Mouse (Mus musculus): ENCODE results near the gene Zfp846. TPM values are rescaled to one million over a fixed set of nuclear protein-coding genes. Genes with fewer than 3 reads are reported as not detected.

Gene Zfp846
- polyA plus RNA-seq, 1 experiment from 2014 or later, result 26.8 TPM

Other genes with a start within 250 kb of the Zfp846 start
- not detected in 2 replicates for gene Olfr18, start 245.2 kb upstream of the Zfp846 start, polyA plus RNA-seq (2016; fragmentation: Nextera tagmentation; extraction: Ambion mirVana)
- gene Zfp560, start 196.1 kb upstream of the Zfp846 start, polyA plus RNA-seq (2016; fragmentation: Nextera tagmentation; extraction: Ambion mirVana), result 34.2 and 36.7 TPM in 2 replicates
- gene Zfp26, start 121.1 kb upstream of the Zfp846 start, polyA plus RNA-seq (2016; fragmentation: Nextera tagmentation; extraction: Ambion mirVana), result 28.2 and 33.9 TPM in 2 replicates
- gene Zfp426, start 88.5 kb upstream of the Zfp846 start, polyA plus RNA-seq (2016; fragmentation: Nextera tagmentation; extraction: Ambion mirVana), result 24.2 and 24.9 TPM in 2 replicates
- gene Zfp266, start 59.9 kb upstream of the Zfp846 start, polyA plus RNA-seq (2016; fragmentation: Nextera tagmentation; extraction: Ambion mirVana), result 167 and 171 TPM in 2 replicates
- gene Ubl5, start 61.6 kb downstream of the Zfp846 start, polyA plus RNA-seq (2016; fragmentation: Nextera tagmentation; extraction: Ambion mirVana), result 409 and 415 TPM in 2 replicates
- gene Fbxl12, start 63.5 kb downstream of the Zfp846 start, polyA plus RNA-seq (2016; fragmentation: Nextera tagmentation; extraction: Ambion mirVana), result 20.1 and 21.5 TPM in 2 replicates
- 50.8 and 51.6 TPM in 2 replicates for gene Pin1, start 70.8 kb downstream of the Zfp846 start, polyA plus RNA-seq (2016; fragmentation: Nextera tagmentation; extraction: Ambion mirVana)
- gene Olfm2, start 165.1 kb downstream of the Zfp846 start, polyA plus RNA-seq (2016; fragmentation: Nextera tagmentation; extraction: Ambion mirVana), result 9.5 and 10.4 TPM in 2 replicates
- 1.1 and 1.2 TPM in 2 replicates for gene Col5a3, start 233.8 kb downstream of the Zfp846 start, polyA plus RNA-seq (2016; fragmentation: Nextera tagmentation; extraction: Ambion mirVana)
- gene Rdh8, start 237.2 kb downstream of the Zfp846 start, polyA plus RNA-seq (2016; fragmentation: Nextera tagmentation; extraction: Ambion mirVana), result not detected in 2 replicates

All from embryonic facial prominence, embryonic 12.5 days (tissue).